Mouse (Mus musculus): ENCODE data around the gene Cdk9.

DNA sequence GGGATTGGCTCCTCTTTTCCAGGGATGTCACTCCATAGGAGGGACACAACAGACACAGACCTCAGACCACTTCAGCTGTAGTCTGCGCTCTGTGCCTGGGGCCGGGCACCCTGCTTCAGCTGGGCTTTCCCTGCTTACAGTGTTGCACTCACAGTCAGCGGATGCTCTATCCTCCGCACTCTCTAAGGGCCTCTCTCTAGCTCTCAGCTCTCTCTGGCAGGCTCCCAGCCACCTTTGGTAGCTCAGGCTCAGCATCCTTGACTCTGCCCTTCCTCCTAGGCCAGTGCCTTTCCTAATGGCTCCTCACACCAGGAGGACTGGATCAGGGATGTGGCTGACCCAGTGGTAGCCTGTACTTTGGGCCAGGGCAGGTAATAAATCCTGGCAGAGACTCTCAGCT, 19.0 kb upstream of the Cdk9 start:
- no peak for TF ChIP-seq TAL1 (IDR thresholded peaks at IDR 0.05; ENCODE audit: low read length)
- TF ChIP-seq GATA1 (IDR thresholded peaks at IDR 0.05; ENCODE audit: low read depth, low read length) = no peak
- TF ChIP-seq CTCF (IDR thresholded peaks at IDR 0.05 in 2 of 3, conservative IDR thresholded peaks at IDR 0.05 in 1 of 3; ENCODE audit: control insufficient read depth in 1 of 3, insufficient read depth in 1 of 3, low read depth in 2 of 3, low read length in 3 of 3, poor library complexity in 1 of 3, severe bottlenecking in 1 of 3) = no peak
- TF ChIP-seq RCOR1 (IDR thresholded peaks at IDR 0.05; ENCODE audit: low read depth, low read length) = no peak
- TF ChIP-seq MYB (IDR thresholded peaks at IDR 0.05; ENCODE audit: low read depth, low read length) = no peak
- TF ChIP-seq SIN3A (IDR thresholded peaks at IDR 0.05; ENCODE audit: low read length) = no peak
- TF ChIP-seq POLR2A (IDR thresholded peaks at IDR 0.05; ENCODE audit: control insufficient read depth in 1 of 2, insufficient read depth in 1 of 2, low read depth in 1 of 2, low read length in 2 of 2, poor library complexity in 1 of 2) = no peak
- no peak for TF ChIP-seq ELF1 (IDR thresholded peaks at IDR 0.05; ENCODE audit: low read depth, low read length)
- TF ChIP-seq GABPA (IDR thresholded peaks at IDR 0.05; ENCODE audit: low read depth, low read length) = no peak
- no peak for TF ChIP-seq USF1 (IDR thresholded peaks at IDR 0.05; ENCODE audit: low read depth, low read length)
